Mouse (Mus musculus) small intestine, adult 2 months (tissue): ENCODE data around the gene Sppl3. TPM values are rescaled to one million over a fixed set of nuclear protein-coding genes. Genes with fewer than 3 reads are reported as not detected.

Source experiments
- H3K27ac ChIP-seq: fragments of 200-500 bp; 2 replicates; pipeline ENCODE4 v1.5.1; 2012; ENCODE audit warnings: low read depth, low read length, control low read depth, inconsistent platforms; ENCODE audit not compliant: insufficient read depth
- H3K27me3 ChIP-seq: fragments of 200-500 bp; 2 replicates; pipeline ENCODE4 v1.6.1; 2012; ENCODE audit warnings: mild to moderate bottlenecking, moderate library complexity, low read length, inconsistent platforms; ENCODE audit not compliant: control insufficient read depth, insufficient read depth
- H3K36me3 ChIP-seq: fragments of 200-500 bp; 2 replicates; pipeline ENCODE4 v1.6.1; 2012; ENCODE audit warnings: mild to moderate bottlenecking, low read length, control low read depth, inconsistent platforms; ENCODE audit not compliant: control insufficient read depth, insufficient read depth
- H3K4me1 ChIP-seq: fragments of 200-500 bp; 2 replicates; pipeline ENCODE4 v1.6.1; 2012; ENCODE audit warnings: low read length, inconsistent platforms, mixed read lengths; ENCODE audit not compliant: control insufficient read depth, insufficient read depth, insufficient read length
- H3K4me3 ChIP-seq: fragments of 200-500 bp; 2 replicates; pipeline ENCODE4 v1.5.1; 2012; ENCODE audit warnings: low read depth, mild to moderate bottlenecking, control low read depth, inconsistent platforms, low read length, moderate library complexity
- CTCF ChIP-seq: fragments of 200-500 bp; IDR thresholded peaks from 2 replicates; pipeline ENCODE4 v1.5.1; 2012; ENCODE audit warnings: low read depth, mild to moderate bottlenecking, control low read depth, inconsistent platforms, low read length, moderate library complexity, mixed read lengths; ENCODE audit not compliant: insufficient replicate concordance, insufficient read length; ENCODE audit errors: extremely low read depth
- POLR2A ChIP-seq: fragments of 200-500 bp; IDR thresholded peaks from 2 replicates; pipeline ENCODE4 v1.6.1; 2012; ENCODE audit warnings: low read depth, mild to moderate bottlenecking, control low read depth, inconsistent platforms, low read length, moderate library complexity
- WGBS: fragments of 180-500 bp; shearing (Covaris S2); methylation state at CpG from one replicate; pipeline ENCODE4 v1.1.7; 2018; 5-methylcytosine and 5-hydroxymethylcytosine counted together
- polyA plus RNA-seq: library from polyadenylated mRNA; depleted of rRNA; stranded (reverse); fragments of >200 nt; gene quantifications from 2 replicates; pipeline ENCODE4 v1.2.3, GENCODE M21; 2012; rRNA removed

The Sppl3 gene
- 36.9 and 101 TPM in 2 replicates for polyA plus RNA-seq

- H3K27me3 ChIP-seq = no peaks in the 10 kb centered on the region
- H3K36me3 ChIP-seq = no peaks in the 10 kb centered on the region
- peak within 1 kb of the TSS; percentile 54 for H3K27ac ChIP-seq
- H3K4me3 ChIP-seq = peak within 1 kb of the TSS; percentile 94
- H3K4me1 ChIP-seq = peaks cover 24% of the 10 kb centered on the region
- TF ChIP-seq CTCF = no peak
- TF ChIP-seq POLR2A = peak; percentile 76
- 1% methylated on average over 64 of the region's 65 CpGs for WGBS
Measured at GRCm38 (mm10) chr5:115010577-115011216, at the start of gene Sppl3. TSS of gene Sppl3 (plus strand) at chr5:115011137.

GRCm38 (mm10) chr5:114961590-114962360, 49.2 kb upstream of the Sppl3 start:
- WGBS = 61% methylated on average over 4 of the region's 4 CpGs

GRCm38 (mm10) chr5:114964315-114964966, 46.5 kb upstream of the Sppl3 start:
- TF ChIP-seq CTCF (no peak), POLR2A (no peak; the same call in 1 of the 2 replicates)
- Histone ChIP-seq H3K4me3 (no peak overlapping the region), H3K36me3 (peaks cover 2% of the 10 kb centered on the region), H3K4me1 (peaks cover 12% of the 10 kb centered on the region), H3K27ac (peak overlapping the region; percentile 98), H3K27me3 (no peaks in the 10 kb centered on the region)
- 16% methylated on average over 7 of the region's 7 CpGs for whole genome bisulfite sequencing

More at GRCm38 (mm10) chr5:114961590-114962360, 49.2 kb upstream of the Sppl3 start:
- H3K36me3 ChIP-seq = peaks cover 17% of the 10 kb centered on the region
- no peak overlapping the region for H3K27ac ChIP-seq
- H3K4me1 ChIP-seq = peaks cover 6% of the 10 kb centered on the region; the same call in 1 of the 2 replicates
- no peak overlapping the region for H3K4me3 ChIP-seq
- no peaks in the 10 kb centered on the region for H3K27me3 ChIP-seq
- TF ChIP-seq POLR2A (no peak), CTCF (no peak)

- peak; percentile 30; the same call in 1 of the 2 replicates for TF ChIP-seq POLR2A
- no peak; the same call in 1 of the 2 replicates for TF ChIP-seq CTCF
- peak overlapping the region; percentile 98 for H3K27ac ChIP-seq
- peaks cover 12% of the 10 kb centered on the region for H3K4me1 ChIP-seq
- peak overlapping the region; percentile 47 for H3K4me3 ChIP-seq
- 16% methylated on average over 17 of the region's 17 CpGs for WGBS
- H3K36me3 ChIP-seq = 0 out of 2 replicates have a peak, but pooled peaks cover 1% of the 10 kb centered on the region
- H3K27me3 ChIP-seq = no peaks in the 10 kb centered on the region
Measured at GRCm38 (mm10) chr5:114964967-114965898, 45.7 kb upstream of the Sppl3 start.

- H3K36me3 ChIP-seq = 0 out of 2 replicates have a peak, but pooled peaks cover 1% of the 10 kb centered on the region
- 17% methylated on average over 14 of the region's 14 CpGs for WGBS
- peak overlapping the region; percentile 79 for H3K27ac ChIP-seq
- peak overlapping the region; percentile 48 for H3K4me3 ChIP-seq
- TF ChIP-seq POLR2A (0 out of 2 replicates have a peak, but pooled peaks have one; percentile 16), CTCF (no peak)
- H3K27me3 ChIP-seq = no peaks in the 10 kb centered on the region
- peaks cover 12% of the 10 kb centered on the region for H3K4me1 ChIP-seq
Measured at GRCm38 (mm10) chr5:114967523-114968268, 43.2 kb upstream of the Sppl3 start.

GRCm38 (mm10) chr5:114968651-114969050, 42.3 kb upstream of the Sppl3 start:
- peaks cover 12% of the 10 kb centered on the region for H3K4me1 ChIP-seq
- H3K36me3 ChIP-seq = 0 out of 2 replicates have a peak, but pooled peaks cover 1% of the 10 kb centered on the region
- H3K27me3 ChIP-seq = no peaks in the 10 kb centered on the region
- H3K4me3 ChIP-seq = peak overlapping the region; percentile 75
- WGBS = 20% methylated on average over 7 of the region's 7 CpGs
- peak overlapping the region; percentile 98 for H3K27ac ChIP-seq
- TF ChIP-seq POLR2A = no peak; the same call in 1 of the 2 replicates
- no peak for TF ChIP-seq CTCF
